ENCODE assay signal across 22 mouse cellular contexts in genomic region chr1:121453053-121453452, GRCm38 (mm10). TPM values are rescaled to one million over a fixed set of nuclear protein-coding genes. Genes with fewer than 3 reads are reported as not detected.
DNase-seq lines count a peak whose midpoint lies in the region; ATAC-seq and TF ChIP-seq lines count a peak whose summit lies in the region.
"Had no signal": no experiment of that assay in that cellular context is flagged by ENCODE, and none has a peak within 500 bp of the region (broad histone marks: within the 10 kb centered on the region; RNA-seq: fewer than 3 reads in every experiment).

No protein-coding gene starts in this region.

- no peak for DNase-seq in embryonic facial prominence, embryonic 10.5 days (ENCODE audit: low spot score)
- no peak for DNase-seq in thymus, adult 2 months
- no peak for DNase-seq in thymus, postnatal 4 days
- DNase-seq: adrenal gland, adult 8-10 months; adrenal gland, postnatal 14 days; adrenal gland, postnatal 36 days; B cell, adult 2 months; cerebellum, adult 11-12 months; cerebellum, adult 2 months; cerebellum, adult 9-10 months; cerebellum, postnatal 10 days; cerebellum, postnatal 25 days had no signal

- no peaks in the 10 kb centered on the region for H3K9me3 ChIP-seq in embryonic facial prominence, embryonic 13.5 days
- no peaks in the 10 kb centered on the region for H3K9me3 ChIP-seq in embryonic facial prominence, embryonic 10.5 days
- H3K9me3 ChIP-seq in hindbrain, embryonic 15.5 days: no peaks in the 10 kb centered on the region
- H3K9me3 ChIP-seq in hindbrain, embryonic 13.5 days: no peaks in the 10 kb centered on the region
- H3K9me3 ChIP-seq: forebrain, embryonic 10.5 days; forebrain, embryonic 12.5 days; G1E had no signal

- H3K27ac ChIP-seq in embryonic facial prominence, embryonic 13.5 days: peak overlapping the region; percentile 72; the same call in 1 of the 2 replicates
- no peak overlapping the region for H3K27ac ChIP-seq in embryonic facial prominence, embryonic 10.5 days (replicated peaks)
- H3K27ac ChIP-seq in hindbrain, embryonic 15.5 days (replicated peaks): no peak overlapping the region
- H3K27ac ChIP-seq in hindbrain, embryonic 13.5 days: no peak overlapping the region
- 0 out of 2 replicates have a peak overlapping the region, but pooled peaks have one; percentile 13 for H3K27ac ChIP-seq in thymus, adult 2 months (ENCODE audit: control insufficient read depth, insufficient read depth, low read length)
- H3K27ac ChIP-seq: forebrain, embryonic 12.5 days had no signal

- ATAC-seq in embryonic facial prominence, embryonic 13.5 days (ENCODE audit: insufficient number of reproducible peaks, insufficient read depth, low FRiP score, low TSS enrichment, low read depth): no peak
- ATAC-seq in hindbrain, embryonic 15.5 days (ENCODE audit: low FRiP score, low read depth): peak; percentile 57; the same call in 1 of the 2 replicates
- ATAC-seq in hindbrain, embryonic 13.5 days (ENCODE audit: low FRiP score): no peak
- ATAC-seq: CD4-positive, CD25-positive, alpha-beta regulatory T cell, adult 4 months; Patski had no signal

- no peak overlapping the region for H3K4me2 ChIP-seq in embryonic facial prominence, embryonic 13.5 days
- no peak overlapping the region for H3K4me2 ChIP-seq in hindbrain, embryonic 15.5 days
- no peak overlapping the region for H3K4me2 ChIP-seq in hindbrain, embryonic 13.5 days
- H3K4me2 ChIP-seq: forebrain, embryonic 12.5 days had no signal

- H3K36me3 ChIP-seq in embryonic facial prominence, embryonic 13.5 days: peaks cover 33% of the 10 kb centered on the region
- H3K36me3 ChIP-seq in embryonic facial prominence, embryonic 10.5 days (replicated peaks): peaks cover 34% of the 10 kb centered on the region
- H3K36me3 ChIP-seq in hindbrain, embryonic 15.5 days: peaks cover 7% of the 10 kb centered on the region
- H3K36me3 ChIP-seq in hindbrain, embryonic 13.5 days: peaks cover 50% of the 10 kb centered on the region
- H3K36me3 ChIP-seq in thymus, adult 2 months (ENCODE audit: control insufficient read depth, insufficient read depth, low read length): peaks cover 22% of the 10 kb centered on the region

- H3K4me3 ChIP-seq in embryonic facial prominence, embryonic 13.5 days: no peak overlapping the region
- H3K4me3 ChIP-seq in embryonic facial prominence, embryonic 10.5 days: no peak overlapping the region
- H3K4me3 ChIP-seq in hindbrain, embryonic 15.5 days: no peak overlapping the region
- no peak overlapping the region for H3K4me3 ChIP-seq in hindbrain, embryonic 13.5 days
- H3K4me3 ChIP-seq in thymus, adult 2 months (ENCODE audit: control insufficient read depth, insufficient read depth, low read length): no peak overlapping the region
- H3K4me3 ChIP-seq: erythroblast, embryonic 14.5 days; forebrain, embryonic 10.5 days; forebrain, embryonic 12.5 days had no signal

- H3K4me1 ChIP-seq in embryonic facial prominence, embryonic 13.5 days: peaks cover 37% of the 10 kb centered on the region
- peaks cover 11% of the 10 kb centered on the region for H3K4me1 ChIP-seq in embryonic facial prominence, embryonic 10.5 days
- 0 out of 2 replicates have a peak, but pooled peaks cover 4% of the 10 kb centered on the region for H3K4me1 ChIP-seq in hindbrain, embryonic 15.5 days (replicated peaks)
- H3K4me1 ChIP-seq in hindbrain, embryonic 13.5 days (replicated peaks): peaks cover 10% of the 10 kb centered on the region; the same call in 1 of the 2 replicates
- H3K4me1 ChIP-seq in thymus, adult 2 months (replicated peaks; ENCODE audit: control insufficient read depth, insufficient read depth, low read length): peaks cover 14% of the 10 kb centered on the region

- H3K27me3 ChIP-seq in embryonic facial prominence, embryonic 13.5 days: no peaks in the 10 kb centered on the region
- no peaks in the 10 kb centered on the region for H3K27me3 ChIP-seq in embryonic facial prominence, embryonic 10.5 days (replicated peaks; ENCODE audit: low read depth, poor library complexity, severe bottlenecking)
- H3K27me3 ChIP-seq in hindbrain, embryonic 15.5 days: no peaks in the 10 kb centered on the region
- H3K27me3 ChIP-seq in hindbrain, embryonic 13.5 days: no peaks in the 10 kb centered on the region
- no peaks in the 10 kb centered on the region for H3K27me3 ChIP-seq in thymus, adult 2 months (ENCODE audit: control insufficient read depth, insufficient read depth, low read length)
- H3K27me3 ChIP-seq: CH12.LX; forebrain, embryonic 12.5 days; Patski had no signal

- no peak overlapping the region for H3K9ac ChIP-seq in embryonic facial prominence, embryonic 13.5 days
- no peak overlapping the region for H3K9ac ChIP-seq in hindbrain, embryonic 15.5 days
- H3K9ac ChIP-seq in hindbrain, embryonic 13.5 days: no peak overlapping the region
- H3K9ac ChIP-seq: forebrain, embryonic 12.5 days had no signal

- no peak for TF ChIP-seq CTCF in thymus, adult 2 months (IDR thresholded peaks at IDR 0.05; ENCODE audit: borderline replicate concordance, control insufficient read depth, extremely low read depth, insufficient read depth, low read length, poor library complexity)

- 81% methylated on average over 4 of the region's 4 CpGs for WGBS in embryonic facial prominence, embryonic 13.5 days
- 77% methylated on average over 4 of the region's 4 CpGs for WGBS in embryonic facial prominence, embryonic 10.5 days
- WGBS in hindbrain, embryonic 15.5 days: 89% methylated on average over 4 of the region's 4 CpGs
- WGBS in hindbrain, embryonic 13.5 days: 94% methylated on average over 4 of the region's 4 CpGs
- WGBS in thymus, adult 2 months: 96% methylated on average over 4 of the region's 4 CpGs

- TF ChIP-seq POLR2A in thymus, adult 2 months (IDR thresholded peaks at IDR 0.05; ENCODE audit: control insufficient read depth, extremely low read depth, insufficient read depth, low read length, poor library complexity): no peak

RNA-seq across cellular contexts. Expression of gene Ccdc93, which starts 22.2 kb away (rescaled TPM):
- 16.4 and 16.6 TPM in 2 replicates for polyA plus RNA-seq in embryonic facial prominence, embryonic 13.5 days (2015; fragmentation: Nextera tagmentation; extraction: Ambion mirVana)
- 11.2 and 12.7 TPM in 2 replicates for polyA plus RNA-seq in embryonic facial prominence, embryonic 10.5 days (2016; fragmentation: Nextera tagmentation; extraction: Ambion mirVana)
- polyA plus RNA-seq in hindbrain, embryonic 15.5 days (2015; fragmentation: Nextera tagmentation; extraction: Ambion mirVana): 11.4 and 13.2 TPM in 2 replicates
- polyA plus RNA-seq in hindbrain, embryonic 13.5 days (2015; fragmentation: Nextera tagmentation; extraction: Ambion mirVana): 11.9 TPM in 2 replicates
- polyA plus RNA-seq in thymus, adult 2 months (2012; rRNA removed): 23.2 and 25.6 TPM in 2 replicates

Comparison
In these comparisons a context has a peak if more than half of its experiments do, and no peak if none do; other contexts are left out.
1. H3K27ac ChIP-seq: peak in embryonic facial prominence, embryonic 13.5 days (single experiment) and thymus, adult 2 months (single experiment); none in embryonic facial prominence, embryonic 10.5 days (single experiment), hindbrain, embryonic 15.5 days (single experiment) and hindbrain, embryonic 13.5 days (single experiment).